Mouse (Mus musculus): ENCODE results near the gene Gm49486. TPM values are rescaled to one million over a fixed set of nuclear protein-coding genes. Genes with fewer than 3 reads are reported as not detected.

The Gm49486 gene
- polyA plus RNA-seq, 1 experiment from 2014 or later, result 1.1 TPM

DNA sequence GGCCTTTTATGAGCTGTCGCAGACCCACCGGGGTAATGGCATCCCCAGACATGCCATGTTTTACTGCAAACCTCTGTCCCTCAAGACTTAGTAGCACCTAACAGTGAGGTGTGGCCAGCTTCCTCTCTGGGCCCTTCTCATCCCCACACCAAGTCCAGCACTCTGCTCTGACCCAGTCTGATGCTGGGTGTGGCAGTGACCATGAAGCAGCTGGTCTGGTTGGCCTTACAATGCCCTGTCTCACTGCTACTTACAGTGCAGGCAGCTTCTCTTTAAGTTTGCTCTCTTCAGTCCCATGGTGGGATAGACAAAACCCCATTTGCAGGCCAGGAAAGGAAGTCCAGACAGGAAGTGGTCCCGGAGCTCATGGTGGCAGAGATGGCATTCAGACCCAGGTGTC lies 16.1 kb downstream of the Gm49486 start:
- Histone ChIP-seq H3K27me3 (ENCODE audit: control insufficient read depth, insufficient read depth, low read length) (0 out of 2 replicates have a peak, but pooled peaks cover 1% of the 10 kb centered on the region), H3K9ac (no peak overlapping the region), H3K4me2 (replicated peaks) (no peak overlapping the region), H3K27ac (no peak overlapping the region), H3K4me3 (replicated peaks; ENCODE audit: low read length) (no peak overlapping the region), H3K4me1 (replicated peaks; ENCODE audit: control insufficient read depth, insufficient read depth, low read length) (no peaks in the 10 kb centered on the region), H3K36me3 (replicated peaks; ENCODE audit: control insufficient read depth, insufficient read depth) (peaks cover 74% of the 10 kb centered on the region), H3K9me3 (ENCODE audit: control insufficient read depth, low read length) (no peaks in the 10 kb centered on the region)
- 95% methylated on average over 3 of the region's 3 CpGs for WGBS
- no peak for ATAC-seq (ENCODE audit: low FRiP score)
- no peak for DNase-seq (ENCODE audit: low spot score)

- Histone ChIP-seq H3K27ac (no peak overlapping the region), H3K36me3 (replicated peaks; ENCODE audit: control insufficient read depth, insufficient read depth) (peaks cover 42% of the 10 kb centered on the region), H3K27me3 (ENCODE audit: control insufficient read depth, insufficient read depth, low read length) (peaks cover 42% of the 10 kb centered on the region), H3K4me1 (replicated peaks; ENCODE audit: control insufficient read depth, insufficient read depth, low read length) (peaks cover 14% of the 10 kb centered on the region; the same call in 1 of the 2 replicates), H3K4me2 (replicated peaks) (no peak overlapping the region), H3K4me3 (replicated peaks; ENCODE audit: low read length) (no peak overlapping the region), H3K9ac (no peak overlapping the region), H3K9me3 (ENCODE audit: control insufficient read depth, low read length) (no peaks in the 10 kb centered on the region)
- WGBS, result 87% methylated on average over 2 of the region's 2 CpGs
- ATAC-seq (ENCODE audit: low FRiP score) (no peak), DNase-seq (ENCODE audit: low spot score) (no peak)
Observed at GRCm38 (mm10) chr15:79250236-79250635, 21.0 kb downstream of the Gm49486 start.

DNA sequence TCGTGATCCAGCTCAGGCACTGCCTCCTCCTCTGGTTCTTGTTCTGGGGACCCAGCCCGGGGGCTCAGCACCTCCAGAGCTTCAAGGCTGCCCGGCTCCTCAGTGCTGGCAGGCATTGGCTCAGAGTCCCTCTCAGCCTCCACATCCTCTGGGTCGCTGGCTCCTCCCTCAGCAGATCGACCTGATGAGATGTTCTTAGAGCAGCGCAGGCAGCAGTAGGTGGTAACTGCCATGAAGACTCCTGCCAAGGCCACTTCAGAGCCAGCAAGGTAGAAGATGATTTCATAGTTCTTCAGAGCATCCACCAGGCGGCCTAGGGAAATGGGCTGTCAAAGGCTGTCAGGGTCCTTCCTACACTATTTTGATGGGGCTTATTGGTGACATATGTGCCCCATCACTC lies 22.0 kb downstream of the Gm49486 start:
- H3K4me1 ChIP-seq (replicated peaks; ENCODE audit: control insufficient read depth, insufficient read depth, low read length), result peaks cover 14% of the 10 kb centered on the region; the same call in 1 of the 2 replicates
- WGBS, result 54% methylated on average over 7 of the region's 7 CpGs
- H3K9ac ChIP-seq, result no peak overlapping the region; the same call in 1 of the 2 replicates
- H3K36me3 ChIP-seq (replicated peaks; ENCODE audit: control insufficient read depth, insufficient read depth), result peaks cover 33% of the 10 kb centered on the region
- H3K4me2 ChIP-seq (replicated peaks), result 0 out of 2 replicates have a peak overlapping the region, but pooled peaks have one; percentile 74
- no peaks in the 10 kb centered on the region for H3K9me3 ChIP-seq (ENCODE audit: control insufficient read depth, low read length)
- ATAC-seq (ENCODE audit: low FRiP score), result no peak
- H3K27me3 ChIP-seq (ENCODE audit: control insufficient read depth, insufficient read depth, low read length), result peaks cover 42% of the 10 kb centered on the region
- DNase-seq (ENCODE audit: low spot score), result no peak
- no peak overlapping the region for H3K4me3 ChIP-seq (replicated peaks; ENCODE audit: low read length)
- no peak overlapping the region for H3K27ac ChIP-seq

GRCm38 (mm10) chr15:79251781-79252491 lies 22.7 kb downstream of the Gm49486 start:
- H3K4me2 ChIP-seq (replicated peaks), result peak overlapping the region; percentile 74
- peak overlapping the region; percentile 60 for H3K9ac ChIP-seq
- H3K4me1 ChIP-seq (replicated peaks; ENCODE audit: control insufficient read depth, insufficient read depth, low read length), result peaks cover 14% of the 10 kb centered on the region; the same call in 1 of the 2 replicates
- H3K4me3 ChIP-seq (replicated peaks; ENCODE audit: low read length), result peak overlapping the region; percentile 32
- no peaks in the 10 kb centered on the region for H3K9me3 ChIP-seq (ENCODE audit: control insufficient read depth, low read length)
- WGBS, result 1% methylated on average over 56 of the region's 61 CpGs
- H3K27me3 ChIP-seq (ENCODE audit: control insufficient read depth, insufficient read depth, low read length), result peaks cover 42% of the 10 kb centered on the region
- peak; percentile 52; the same call in 1 of the 2 replicates for ATAC-seq (ENCODE audit: low FRiP score)
- H3K27ac ChIP-seq, result no peak overlapping the region
- peaks cover 25% of the 10 kb centered on the region for H3K36me3 ChIP-seq (replicated peaks; ENCODE audit: control insufficient read depth, insufficient read depth)
- peak; percentile 40 for DNase-seq (ENCODE audit: low spot score)

DNA sequence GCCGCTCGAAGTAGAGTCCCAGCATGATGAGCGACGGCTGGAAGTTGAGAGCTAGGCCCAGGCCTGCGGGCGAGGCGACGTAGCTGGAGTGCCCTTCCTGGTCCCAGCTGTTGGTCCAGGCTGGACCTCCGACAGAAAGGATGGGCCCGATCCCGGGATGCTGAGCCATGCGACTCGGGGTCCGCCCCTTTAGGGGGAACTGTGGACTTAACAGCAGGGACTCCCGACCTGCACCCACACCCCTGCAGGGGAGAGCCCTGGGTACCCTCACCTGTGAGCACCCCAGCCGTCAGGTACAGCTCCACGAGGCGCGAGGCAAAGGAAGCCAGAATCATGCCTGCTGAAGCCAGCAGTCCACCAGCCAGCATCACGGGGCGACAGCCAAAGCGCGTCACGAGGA lies 23.4 kb downstream of the Gm49486 start:
- H3K27me3 ChIP-seq (ENCODE audit: control insufficient read depth, insufficient read depth, low read length), result peaks cover 42% of the 10 kb centered on the region
- H3K4me2 ChIP-seq (replicated peaks), result peak overlapping the region; percentile 74
- H3K27ac ChIP-seq, result no peak overlapping the region
- H3K4me3 ChIP-seq (replicated peaks; ENCODE audit: low read length), result peak overlapping the region; percentile 32
- no peaks in the 10 kb centered on the region for H3K9me3 ChIP-seq (ENCODE audit: control insufficient read depth, low read length)
- DNase-seq (ENCODE audit: low spot score) (no peak), ATAC-seq (ENCODE audit: low FRiP score) (no peak)
- 27% methylated on average over 24 of the region's 24 CpGs for WGBS
- H3K9ac ChIP-seq, result peak overlapping the region; percentile 60
- peaks cover 19% of the 10 kb centered on the region for H3K36me3 ChIP-seq (replicated peaks; ENCODE audit: control insufficient read depth, insufficient read depth)
- H3K4me1 ChIP-seq (replicated peaks; ENCODE audit: control insufficient read depth, insufficient read depth, low read length), result peaks cover 14% of the 10 kb centered on the region; the same call in 1 of the 2 replicates

DNA sequence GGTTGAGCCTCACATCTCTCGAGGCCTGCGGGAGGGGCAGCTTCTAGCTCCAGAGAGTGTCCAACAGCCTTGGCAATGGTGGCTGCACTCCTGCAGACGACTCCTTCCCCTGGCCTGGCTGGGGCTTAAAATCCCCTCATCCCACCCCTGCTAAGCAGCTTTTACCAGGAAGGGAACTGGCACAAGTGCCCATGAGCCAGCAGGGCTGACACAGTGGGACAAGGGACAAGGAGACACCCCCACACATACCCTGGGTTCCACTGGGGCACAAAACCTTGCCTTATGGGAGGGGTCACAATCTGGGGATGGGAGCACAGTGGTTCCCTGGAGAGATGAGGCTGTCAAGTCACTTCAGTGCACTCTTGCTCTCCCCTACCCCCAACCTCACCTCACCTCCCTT lies 25.5 kb downstream of the Gm49486 start, which contains the start of gene Slc16a8:
Gene Slc16a8, minus strand, starts transcription at position 101 of the 400 bp plus-strand sequence.
- H3K27ac ChIP-seq, result no peak within 1 kb of the TSS
- no peak within 1 kb of the TSS for H3K4me3 ChIP-seq (replicated peaks; ENCODE audit: low read length)
- H3K9ac ChIP-seq, result no peak within 1 kb of the TSS
- DNase-seq (ENCODE audit: low spot score) (no peak), ATAC-seq (ENCODE audit: low FRiP score) (no peak)
- peaks cover 14% of the 10 kb centered on the region; the same call in 1 of the 2 replicates for H3K4me1 ChIP-seq (replicated peaks; ENCODE audit: control insufficient read depth, insufficient read depth, low read length)
- 50% methylated on average over 3 of the region's 3 CpGs for WGBS
- H3K36me3 ChIP-seq (replicated peaks; ENCODE audit: control insufficient read depth, insufficient read depth), result no peaks in the 10 kb centered on the region
- H3K9me3 ChIP-seq (ENCODE audit: control insufficient read depth, low read length), result no peaks in the 10 kb centered on the region
- H3K27me3 ChIP-seq (ENCODE audit: control insufficient read depth, insufficient read depth, low read length), result peaks cover 50% of the 10 kb centered on the region
- no peak within 1 kb of the TSS for H3K4me2 ChIP-seq (replicated peaks)

GRCm38 (mm10) chr15:79258521-79258920 lies 29.3 kb downstream of the Gm49486 start:
- ATAC-seq (ENCODE audit: low FRiP score), result no peak
- Histone ChIP-seq H3K9ac (no peak overlapping the region), H3K4me1 (replicated peaks; ENCODE audit: control insufficient read depth, insufficient read depth, low read length) (peaks cover 7% of the 10 kb centered on the region), H3K4me2 (replicated peaks) (no peak overlapping the region), H3K27ac (no peak overlapping the region), H3K4me3 (replicated peaks; ENCODE audit: low read length) (no peak overlapping the region), H3K36me3 (replicated peaks; ENCODE audit: control insufficient read depth, insufficient read depth) (no peaks in the 10 kb centered on the region), H3K9me3 (ENCODE audit: control insufficient read depth, low read length) (no peaks in the 10 kb centered on the region), H3K27me3 (ENCODE audit: control insufficient read depth, insufficient read depth, low read length) (peaks cover 56% of the 10 kb centered on the region)
- DNase-seq (ENCODE audit: low spot score), result no peak
- WGBS, result 33% methylated on average over 17 of the region's 17 CpGs

DNA sequence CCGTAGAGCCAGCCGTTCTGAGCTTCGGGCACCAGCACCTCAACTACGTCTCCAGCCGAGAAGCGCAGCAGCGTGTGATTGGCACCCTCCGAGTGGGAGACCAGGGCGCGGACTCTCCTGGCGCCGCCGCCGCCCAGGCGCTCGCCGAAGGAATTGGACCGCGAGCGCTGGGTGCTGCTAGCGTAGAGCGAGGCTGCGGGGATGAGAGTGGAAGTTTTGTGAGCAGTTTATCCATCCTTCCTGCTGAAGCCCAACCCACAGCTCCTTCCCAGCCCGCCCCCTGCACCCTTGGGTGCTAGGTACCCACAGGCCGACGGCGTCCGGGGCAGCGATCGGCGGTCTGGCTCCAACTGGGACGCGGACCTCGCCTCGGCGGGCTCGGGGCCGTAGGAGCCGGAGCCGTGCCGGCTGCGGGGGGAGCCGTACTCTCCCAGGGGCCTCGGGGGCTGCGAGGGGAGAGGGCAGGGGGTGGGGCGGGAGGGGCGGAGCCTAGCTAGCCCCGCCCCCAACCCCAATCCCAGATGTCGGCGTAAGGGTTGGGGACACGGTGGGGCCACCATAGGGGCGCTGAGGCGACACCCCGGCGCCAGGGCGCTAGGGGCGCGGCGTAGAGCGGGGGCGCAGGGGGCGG lies 32.0 kb downstream of the Gm49486 start:
- peak; percentile 56 for ATAC-seq (ENCODE audit: low FRiP score)
- no peaks in the 10 kb centered on the region for H3K36me3 ChIP-seq (replicated peaks; ENCODE audit: control insufficient read depth, insufficient read depth)
- peak overlapping the region; percentile 97 for H3K4me2 ChIP-seq (replicated peaks)
- peak overlapping the region; percentile 64 for H3K4me3 ChIP-seq (replicated peaks; ENCODE audit: low read length)
- WGBS, result under 1% methylated on average over 57 of the region's 62 CpGs
- peak; percentile 46 for DNase-seq (ENCODE audit: low spot score)
- peaks cover 7% of the 10 kb centered on the region for H3K4me1 ChIP-seq (replicated peaks; ENCODE audit: control insufficient read depth, insufficient read depth, low read length)
- no peak overlapping the region for H3K27ac ChIP-seq
- peak overlapping the region; percentile 69 for H3K9ac ChIP-seq
- H3K27me3 ChIP-seq (ENCODE audit: control insufficient read depth, insufficient read depth, low read length), result peaks cover 54% of the 10 kb centered on the region
- no peaks in the 10 kb centered on the region for H3K9me3 ChIP-seq (ENCODE audit: control insufficient read depth, low read length)

DNA sequence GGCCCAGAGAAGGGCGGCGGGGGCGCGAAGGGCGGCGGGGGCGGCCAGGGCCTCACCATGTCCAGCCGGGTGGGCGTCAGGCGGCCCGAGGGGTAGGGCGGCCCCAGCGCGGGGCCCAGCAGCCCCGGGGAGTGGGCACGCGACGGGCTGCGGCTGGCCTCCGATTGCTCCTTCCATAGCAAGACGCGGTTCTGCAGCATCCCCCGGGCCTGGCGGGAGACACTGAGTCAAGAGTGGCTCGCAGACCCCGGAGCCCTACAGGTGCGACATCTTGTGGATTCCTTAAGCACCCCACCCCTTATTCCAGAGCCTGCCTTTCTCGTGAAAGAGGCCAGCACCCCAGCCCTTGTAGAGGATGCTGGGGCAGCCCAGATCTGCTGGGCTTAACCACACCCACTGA lies 32.6 kb downstream of the Gm49486 start:
- DNase-seq (ENCODE audit: low spot score), result no peak
- Histone ChIP-seq H3K36me3 (replicated peaks; ENCODE audit: control insufficient read depth, insufficient read depth) (no peaks in the 10 kb centered on the region), H3K27me3 (ENCODE audit: control insufficient read depth, insufficient read depth, low read length) (peaks cover 54% of the 10 kb centered on the region), H3K4me1 (replicated peaks; ENCODE audit: control insufficient read depth, insufficient read depth, low read length) (peaks cover 7% of the 10 kb centered on the region), H3K27ac (no peak overlapping the region), H3K9ac (peak overlapping the region; percentile 69), H3K4me3 (replicated peaks; ENCODE audit: low read length) (peak overlapping the region; percentile 64), H3K4me2 (replicated peaks) (peak overlapping the region; percentile 97), H3K9me3 (ENCODE audit: control insufficient read depth, low read length) (no peaks in the 10 kb centered on the region)
- 0% methylated on average over 21 of the region's 28 CpGs for WGBS
- ATAC-seq (ENCODE audit: low FRiP score), result peak; percentile 37; the same call in 1 of the 2 replicates

Data from hindbrain, embryonic 14.5 days (tissue).